Mouse (Mus musculus) megakaryocyte-erythroid progenitor cell, adult 5 weeks (primary cell): ENCODE results near the gene Asb17. TPM values are rescaled to one million over a fixed set of nuclear protein-coding genes. Genes with fewer than 3 reads are reported as not detected.

ENCODE experiments used
- polyA plus RNA-seq: library from polyadenylated mRNA; stranded (reverse); fragments of >175 nt; gene quantifications from 2 replicates; pipeline ENCODE4 v1.2.3, GENCODE M21; 2012

Asb17 gene
- 0.02 TPM in 1 of 2 replicates, not detected in the other for polyA plus RNA-seq

DNA sequence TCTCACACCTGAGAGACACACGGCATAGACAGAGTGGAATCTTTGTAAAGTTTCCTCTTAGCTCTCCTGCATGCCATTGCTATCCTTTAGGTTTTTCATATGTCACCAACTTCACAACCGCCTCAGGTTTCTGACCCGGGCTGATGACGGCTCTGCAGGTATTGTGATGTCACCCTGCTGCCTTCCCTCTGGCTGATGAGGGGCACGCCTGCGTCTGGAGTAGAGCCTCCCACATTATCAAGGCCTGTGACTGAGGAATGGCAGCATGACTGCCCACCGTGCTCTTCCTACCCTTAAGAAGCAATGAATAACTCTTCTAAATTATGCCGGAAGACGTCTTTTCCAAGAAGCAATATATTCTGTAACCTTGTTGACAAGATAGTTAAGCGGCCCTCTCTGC, at the start of gene Asb17:
Gene Asb17, plus strand, starts transcription at position 180 of the 400 bp plus-strand sequence.

Other genes with a start within 250 kb of the Asb17 start
- gene St6galnac3, start 119.0 kb upstream of the Asb17 start, polyA plus RNA-seq, result 0.44 and 0.45 TPM in 2 replicates
- gene Msh4, start 61.9 kb downstream of the Asb17 start, polyA plus RNA-seq, result not detected in 2 replicates
- gene Rabggtb, start 68.8 kb downstream of the Asb17 start, polyA plus RNA-seq, result 14.2 and 20.0 TPM in 2 replicates
- 10.5 and 13.7 TPM in 2 replicates for gene Acadm, start 100.4 kb downstream of the Asb17 start, polyA plus RNA-seq
- gene Slc44a5, start 129.2 kb downstream of the Asb17 start, polyA plus RNA-seq, result not detected in 2 replicates